Mouse (Mus musculus) hindbrain, embryonic 13.5 days (tissue): ENCODE data around the gene Vps11. TPM values are rescaled to one million over a fixed set of nuclear protein-coding genes. Genes with fewer than 3 reads are reported as not detected.
"Not testable (repeated sequence)": the region's sequence is repeated elsewhere in the genome, so short reads cannot be mapped to it uniquely, and the experiment has no call there.

ENCODE experiments used
- ATAC-seq: fragments of 200-750 bp; cut with Nextera tagmentation; 2 replicates; pipeline ENCODE4 v1.8.0; 2017; ENCODE audit warnings: moderate TSS enrichment; ENCODE audit not compliant: low FRiP score
- H3K27ac ChIP-seq: fragments of 300-500 bp; sonication (generic); 2 replicates; pipeline ENCODE4 v1.5.1; 2015; ENCODE audit warnings: inconsistent platforms, mild to moderate bottlenecking, moderate library complexity
- H3K27me3 ChIP-seq: fragments of 300-500 bp; sonication (generic); 2 replicates; pipeline ENCODE4 v1.6.1; 2015; ENCODE audit warnings: mild to moderate bottlenecking, inconsistent platforms
- H3K36me3 ChIP-seq: fragments of 300-500 bp; sonication (generic); 2 replicates; pipeline ENCODE4 v1.6.1; 2015; ENCODE audit warnings: mild to moderate bottlenecking, inconsistent platforms
- H3K4me1 ChIP-seq: fragments of 300-500 bp; sonication (generic); replicated peaks from 2 replicates; pipeline ENCODE4 v1.6.1; 2015; ENCODE audit warnings: inconsistent platforms
- H3K4me2 ChIP-seq: fragments of 300-500 bp; sonication (generic); 2 replicates; pipeline ENCODE4 v1.6.1; 2015; ENCODE audit warnings: inconsistent platforms, mild to moderate bottlenecking, moderate library complexity
- H3K4me3 ChIP-seq: fragments of 300-500 bp; sonication (generic); 2 replicates; pipeline ENCODE4 v1.5.1; 2015; ENCODE audit warnings: mild to moderate bottlenecking, inconsistent platforms
- H3K9ac ChIP-seq: fragments of 300-500 bp; sonication (generic); 2 replicates; pipeline ENCODE4 v1.6.1; 2015; ENCODE audit warnings: mild to moderate bottlenecking, inconsistent platforms
- H3K9me3 ChIP-seq: fragments of 300-500 bp; sonication (generic); 2 replicates; pipeline ENCODE4 v1.6.1; 2016; ENCODE audit warnings: inconsistent platforms
- WGBS: fragments of 180-500 bp; shearing (Covaris S2); methylation state at CpG from one replicate; pipeline ENCODE4 v1.1.7; 2015; 5-methylcytosine and 5-hydroxymethylcytosine counted together
- polyA plus RNA-seq: library from polyadenylated mRNA; unstranded; fragments of >200 nt; fragmentation: Nextera tagmentation; extraction: Ambion mirVana; gene quantifications from 2 replicates; pipeline ENCODE4 v1.2.1, GENCODE M21; 2015

Gene Vps11
- 36.2 and 38.0 TPM in 2 replicates for polyA plus RNA-seq

DNA sequence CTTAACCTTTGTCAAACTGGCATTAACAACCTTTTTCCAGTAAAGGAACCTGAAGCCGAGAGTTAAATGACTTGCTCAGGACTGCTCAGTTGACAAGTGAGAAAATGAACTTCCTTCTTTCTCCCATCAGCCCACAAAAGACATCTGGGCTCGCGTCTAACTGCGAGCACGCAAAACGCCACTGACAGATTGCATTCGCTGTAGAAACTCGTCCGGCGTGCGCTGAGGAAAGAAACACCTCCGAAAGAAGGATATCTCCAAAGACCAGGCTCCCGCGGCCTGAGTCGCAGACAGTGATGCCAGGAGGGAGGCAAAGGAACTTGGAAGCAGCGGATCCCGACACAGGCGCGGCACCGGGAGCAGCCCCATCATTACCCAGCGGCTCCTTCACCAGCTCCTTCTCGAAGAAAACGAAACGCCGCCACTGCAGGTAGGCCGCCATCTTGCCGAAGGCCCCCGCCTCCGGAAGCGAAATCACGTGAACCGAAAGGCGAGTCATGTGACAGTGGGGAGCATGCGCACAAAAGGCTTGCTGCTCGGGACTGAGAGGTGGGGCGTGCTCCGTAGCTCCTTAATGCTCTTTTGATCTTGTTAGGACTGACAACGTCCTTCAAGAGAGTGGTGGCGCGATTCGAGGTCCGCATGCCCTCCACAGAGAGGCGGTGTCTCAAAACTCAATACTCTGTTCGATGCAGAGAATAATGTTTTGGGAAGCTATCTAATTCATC lies at the start of gene Vps11:
TSS of gene Vps11 (minus strand) at position 481 of the 728 bp plus-strand sequence.
- H3K36me3 ChIP-seq = peaks cover 32% of the 10 kb centered on the region
- H3K27me3 ChIP-seq = no peaks in the 10 kb centered on the region
- peak within 1 kb of the TSS; percentile 87 for H3K9ac ChIP-seq
- H3K4me2 ChIP-seq = peak within 1 kb of the TSS; percentile 90
- peak within 1 kb of the TSS; percentile 81 for H3K27ac ChIP-seq
- peaks cover 14% of the 10 kb centered on the region for H3K4me1 ChIP-seq
- no peaks in the 10 kb centered on the region for H3K9me3 ChIP-seq
- under 1% methylated on average over 44 of the region's 44 CpGs for WGBS
- peak; percentile 93 for ATAC-seq
- H3K4me3 ChIP-seq = peak within 1 kb of the TSS; percentile 83

DNA sequence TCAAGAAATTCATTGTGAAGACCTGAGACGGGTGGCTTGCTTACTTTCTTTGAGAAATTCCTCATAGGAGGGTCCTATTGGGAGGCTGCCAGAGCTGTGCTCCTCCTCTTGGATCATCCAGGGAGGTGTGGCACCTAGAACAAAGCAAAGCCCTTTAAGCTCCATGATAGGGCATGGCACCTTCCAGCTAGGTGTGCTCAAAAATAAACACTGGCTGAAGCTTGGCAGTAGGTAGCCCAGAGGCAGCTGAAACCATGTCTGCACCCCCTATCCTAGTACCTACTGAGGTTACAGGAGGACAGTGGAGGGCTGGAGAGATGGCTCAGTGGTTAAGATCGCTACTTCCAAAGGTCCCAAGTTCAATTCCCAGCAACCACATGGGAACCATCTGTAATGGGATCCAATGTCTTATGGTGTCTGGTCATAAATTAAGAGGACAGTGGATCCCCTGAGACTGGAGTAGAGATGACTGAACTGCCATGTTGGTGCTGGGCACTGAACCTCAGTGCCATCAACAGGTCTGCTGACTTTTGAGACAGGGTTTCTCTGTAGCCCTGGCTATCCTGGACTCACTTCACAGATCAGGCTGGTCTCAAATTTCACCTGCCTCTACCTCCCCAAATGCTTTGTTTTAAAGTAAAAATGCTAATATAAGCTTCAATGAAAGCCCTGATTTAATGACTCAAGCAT lies 49.3 kb upstream of the Vps11 start:
- no peak for ATAC-seq
- 79% methylated on average over 2 of the region's 2 CpGs for whole genome bisulfite sequencing

DNA sequence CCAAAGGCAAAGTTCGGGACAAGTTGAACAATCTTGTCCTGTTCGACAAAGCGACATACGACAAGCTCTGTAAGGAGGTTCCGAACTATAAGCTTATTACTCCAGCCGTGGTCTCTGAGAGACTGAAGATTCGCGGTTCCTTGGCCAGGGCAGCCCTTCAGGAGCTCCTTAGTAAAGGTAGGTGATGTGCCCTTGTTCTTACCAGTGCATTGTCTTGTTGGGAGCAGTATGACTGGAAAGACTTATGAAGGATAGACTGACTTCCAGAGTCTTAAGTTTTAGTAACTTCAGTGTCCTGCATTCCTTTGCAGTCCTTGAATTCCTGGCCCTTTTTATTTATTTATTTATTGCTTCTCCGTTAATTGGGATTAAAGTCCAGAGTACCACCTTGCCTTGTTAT lies 47.2 kb upstream of the Vps11 start:
- H3K9ac ChIP-seq = peak overlapping the region; percentile 89; the same call in 1 of the 2 replicates
- not testable (repeated sequence) for H3K27me3 ChIP-seq, ATAC-seq, H3K27ac ChIP-seq, H3K9me3 ChIP-seq
- H3K4me3 ChIP-seq = peak overlapping the region; percentile 80
- H3K4me1 ChIP-seq = peaks cover 42% of the 10 kb centered on the region
- 87% methylated on average over 9 of the region's 9 CpGs for WGBS
- peaks cover 68% of the 10 kb centered on the region for H3K36me3 ChIP-seq
- H3K4me2 ChIP-seq = peak overlapping the region; percentile 78

More for the DNA sequence above, 49.3 kb upstream of the Vps11 start:
- no peak overlapping the region for H3K4me3 ChIP-seq
- H3K9ac ChIP-seq = no peak overlapping the region
- H3K36me3 ChIP-seq = peaks cover 58% of the 10 kb centered on the region
- H3K4me1 ChIP-seq = peaks cover 22% of the 10 kb centered on the region
- no peak overlapping the region for H3K4me2 ChIP-seq
- H3K9me3 ChIP-seq = no peaks in the 10 kb centered on the region
- no peaks in the 10 kb centered on the region for H3K27me3 ChIP-seq
- no peak overlapping the region for H3K27ac ChIP-seq

DNA sequence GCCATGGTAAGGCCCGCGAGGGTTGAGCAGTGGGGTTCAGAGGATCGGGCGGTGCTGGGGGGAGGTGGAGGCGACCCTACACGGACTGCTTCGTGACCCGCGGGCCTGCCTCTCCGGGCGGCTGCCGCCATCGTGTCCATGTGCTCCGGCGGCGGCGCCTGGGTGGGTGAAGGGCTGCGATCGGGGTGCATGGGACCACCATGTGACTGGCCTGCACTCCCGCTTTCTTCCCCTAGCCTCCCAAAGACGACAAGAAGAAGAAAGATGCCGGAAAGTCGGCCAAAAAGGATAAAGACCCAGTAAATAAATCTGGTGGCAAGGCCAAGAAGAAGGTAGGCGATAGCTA lies 46.3 kb upstream of the Vps11 start:
- H3K4me1 ChIP-seq = peaks cover 43% of the 10 kb centered on the region
- peak overlapping the region; percentile 78 for H3K4me2 ChIP-seq
- H3K36me3 ChIP-seq = peaks cover 69% of the 10 kb centered on the region
- no peak for ATAC-seq
- H3K27me3 ChIP-seq = no peaks in the 10 kb centered on the region
- peak overlapping the region; percentile 97 for H3K27ac ChIP-seq
- under 1% methylated on average over 24 of the region's 24 CpGs for WGBS
- H3K9ac ChIP-seq = peak overlapping the region; percentile 89
- peak overlapping the region; percentile 80 for H3K4me3 ChIP-seq
- H3K9me3 ChIP-seq = no peaks in the 10 kb centered on the region

DNA sequence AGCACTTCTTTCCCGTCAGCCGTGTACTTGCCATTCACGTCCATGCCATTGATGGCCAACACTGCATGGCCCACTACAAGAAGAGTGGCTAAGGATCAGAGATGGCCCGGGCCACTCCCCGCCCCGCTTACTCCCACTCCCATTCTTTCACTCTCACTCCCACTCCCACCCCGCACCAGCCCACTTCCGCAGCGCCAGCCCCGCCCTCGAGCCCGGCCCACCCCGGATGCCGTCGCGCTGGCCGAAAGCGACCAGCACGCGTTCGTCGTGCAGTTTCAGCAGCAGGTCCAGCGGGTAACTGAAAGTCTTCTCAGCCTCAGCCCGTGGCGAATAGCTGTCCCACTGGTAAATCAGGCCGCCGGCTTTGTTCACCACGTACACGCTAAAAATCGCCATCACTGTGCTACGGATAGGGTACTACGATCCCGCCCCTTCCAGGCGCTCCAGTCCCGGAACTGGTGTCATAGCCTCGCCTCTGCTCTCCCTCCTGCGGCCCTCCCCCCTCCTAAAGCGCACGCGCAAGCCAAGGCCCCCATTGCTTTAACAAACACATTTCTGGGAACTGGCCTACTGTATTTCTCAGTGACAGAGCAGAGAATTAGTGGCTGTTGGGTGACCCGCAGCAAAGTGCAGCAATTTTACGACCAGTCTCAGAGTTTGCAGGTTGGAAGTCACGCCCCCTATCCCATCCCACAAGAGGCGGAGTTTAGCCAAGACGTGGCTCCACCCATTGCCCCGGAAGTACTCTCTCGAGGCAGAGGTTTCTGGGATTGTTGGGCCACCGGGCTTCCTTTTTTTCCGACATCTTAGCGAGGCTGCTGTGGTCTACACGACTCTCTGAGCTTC lies 45.7 kb upstream of the Vps11 start, which contains the start of the genes Rps25 and Trappc4:
TSS of gene Rps25 (plus strand) at position 234 of the 846 bp plus-strand sequence.
TSS of gene Trappc4 (minus strand) at position 695 of the 846 bp plus-strand sequence.
- Histone ChIP-seq H3K4me3 (peak within 1 kb of the TSS; percentile 80), H3K4me2 (peak within 1 kb of the TSS; percentile 78), H3K36me3 (peaks cover 69% of the 10 kb centered on the region), H3K27ac (peak within 1 kb of the TSS; percentile 97), H3K9me3 (no peaks in the 10 kb centered on the region), H3K9ac (peak within 1 kb of the TSS; percentile 89), H3K27me3 (no peaks in the 10 kb centered on the region), H3K4me1 (peaks cover 43% of the 10 kb centered on the region)
- WGBS = under 1% methylated on average over 51 of the region's 51 CpGs
- ATAC-seq = peak; percentile 98

DNA sequence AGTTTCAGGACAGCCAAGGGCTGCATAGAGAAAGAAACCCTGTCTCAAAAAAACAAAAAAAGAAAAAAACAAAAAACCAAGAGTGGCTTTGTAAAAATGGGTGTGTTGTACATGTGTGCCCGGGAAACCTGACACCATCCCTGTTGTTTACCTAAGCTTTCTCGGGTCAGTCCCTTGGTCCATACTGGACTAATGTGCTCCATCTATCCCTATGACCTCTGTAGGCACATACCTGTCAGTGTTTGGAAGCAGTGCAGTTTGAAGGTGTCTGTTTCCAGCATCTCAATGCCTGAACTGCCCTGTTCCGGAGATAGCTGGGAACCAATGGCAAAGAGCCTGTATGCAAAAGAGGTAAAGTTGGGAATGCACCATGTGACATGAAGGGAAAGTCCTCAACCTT lies 43.5 kb upstream of the Vps11 start:
- no peak overlapping the region for H3K4me2 ChIP-seq
- 97% methylated on average over 3 of the region's 3 CpGs for WGBS
- H3K4me1 ChIP-seq = peaks cover 52% of the 10 kb centered on the region
- no peak overlapping the region for H3K27ac ChIP-seq
- H3K9me3 ChIP-seq = no peaks in the 10 kb centered on the region
- H3K4me3 ChIP-seq = no peak overlapping the region
- H3K27me3 ChIP-seq = no peaks in the 10 kb centered on the region
- H3K36me3 ChIP-seq = peaks cover 69% of the 10 kb centered on the region
- no peak for ATAC-seq
- no peak overlapping the region for H3K9ac ChIP-seq

DNA sequence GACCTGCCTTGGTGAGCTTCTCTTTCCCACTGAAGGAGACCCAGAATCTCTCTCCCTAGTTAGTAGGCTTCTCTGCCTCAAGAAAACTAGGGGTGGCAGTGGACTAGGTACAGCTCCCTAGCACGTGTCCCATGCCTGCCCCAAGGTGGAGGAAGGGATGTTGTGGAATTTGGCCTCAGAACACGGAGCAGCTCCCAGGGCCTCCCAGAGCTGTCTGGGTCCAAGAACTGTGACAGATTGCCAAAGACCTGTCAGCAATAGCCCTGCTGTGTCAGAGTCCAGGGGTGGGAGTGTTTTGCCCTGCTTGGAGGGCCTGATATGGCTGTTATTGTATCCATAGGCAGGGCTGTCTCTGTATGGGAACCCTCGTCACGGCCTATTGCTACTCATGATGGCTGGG lies 39.6 kb upstream of the Vps11 start:
- no peak for ATAC-seq
- Histone ChIP-seq H3K9ac (0 out of 2 replicates have a peak overlapping the region, but pooled peaks have one; percentile 39), H3K27me3 (no peaks in the 10 kb centered on the region), H3K27ac (no peak overlapping the region), H3K36me3 (peaks cover 67% of the 10 kb centered on the region), H3K9me3 (no peaks in the 10 kb centered on the region), H3K4me3 (no peak overlapping the region), H3K4me2 (no peak overlapping the region), H3K4me1 (peaks cover 63% of the 10 kb centered on the region)
- 84% methylated on average over 4 of the region's 4 CpGs for WGBS

DNA sequence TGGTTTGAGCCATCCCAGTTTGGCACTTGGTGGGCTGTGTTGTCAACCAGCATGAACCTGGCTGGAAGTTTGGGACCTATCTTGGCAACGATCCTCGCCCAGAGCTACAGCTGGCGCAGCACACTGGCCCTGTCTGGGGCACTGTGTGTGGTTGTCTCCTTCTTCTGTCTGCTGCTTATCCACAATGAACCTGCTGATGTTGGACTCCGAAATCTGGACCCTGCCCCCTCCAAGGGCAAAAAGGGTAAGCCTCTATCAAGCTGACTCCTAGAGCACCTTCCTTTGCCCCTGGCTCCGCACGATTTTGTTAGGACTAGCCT lies 38.3 kb upstream of the Vps11 start:
- Histone ChIP-seq H3K4me1 (peaks cover 51% of the 10 kb centered on the region), H3K9ac (peak overlapping the region; percentile 90), H3K4me3 (peak overlapping the region; percentile 61), H3K27ac (0 out of 2 replicates have a peak overlapping the region, but pooled peaks have one; percentile 24), H3K4me2 (peak overlapping the region; percentile 88), H3K27me3 (no peaks in the 10 kb centered on the region), H3K36me3 (peaks cover 58% of the 10 kb centered on the region), H3K9me3 (no peaks in the 10 kb centered on the region)
- no peak for ATAC-seq
- 92% methylated on average over 6 of the region's 6 CpGs for WGBS

DNA sequence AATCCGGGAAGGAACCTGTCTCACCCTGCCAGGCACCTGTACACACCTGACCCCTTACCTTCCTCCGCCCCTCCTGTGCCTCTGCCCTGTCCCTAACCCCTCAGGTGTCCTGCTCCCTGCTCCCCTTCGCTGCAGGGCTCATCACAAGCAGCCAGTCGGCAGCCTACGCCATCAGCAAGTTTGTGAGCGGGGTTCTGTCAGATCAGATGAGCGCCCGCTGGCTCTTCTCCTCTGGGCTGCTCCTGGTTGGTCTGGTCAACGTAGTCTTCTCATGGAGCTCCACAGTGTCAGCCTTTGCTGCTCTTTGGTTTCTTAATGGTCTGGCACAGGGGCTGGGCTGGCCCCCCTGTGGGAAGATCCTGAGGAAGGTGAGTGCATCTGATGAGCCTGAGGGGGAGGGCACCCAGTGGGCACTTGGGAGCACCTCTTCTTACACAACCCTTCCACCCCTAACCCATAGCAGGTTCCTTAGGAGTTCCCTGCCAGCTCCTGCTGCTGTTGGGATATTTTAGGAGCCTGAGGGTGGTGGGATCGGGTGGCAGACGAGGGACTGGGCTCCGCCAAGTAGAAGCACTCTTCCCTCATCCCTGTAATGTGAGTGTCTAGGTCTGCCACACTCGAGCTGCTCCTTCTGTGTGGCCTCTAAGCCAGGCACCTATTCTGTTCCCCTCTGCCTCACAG lies 37.8 kb upstream of the Vps11 start:
- ATAC-seq = no peak
- 85% methylated on average over 13 of the region's 13 CpGs for WGBS
- peaks cover 53% of the 10 kb centered on the region for H3K36me3 ChIP-seq
- peak overlapping the region; percentile 92 for H3K27ac ChIP-seq
- H3K9ac ChIP-seq = peak overlapping the region; percentile 90
- peaks cover 47% of the 10 kb centered on the region for H3K4me1 ChIP-seq
- H3K4me3 ChIP-seq = peak overlapping the region; percentile 61
- no peaks in the 10 kb centered on the region for H3K27me3 ChIP-seq
- H3K4me2 ChIP-seq = peak overlapping the region; percentile 88
- H3K9me3 ChIP-seq = no peaks in the 10 kb centered on the region

DNA sequence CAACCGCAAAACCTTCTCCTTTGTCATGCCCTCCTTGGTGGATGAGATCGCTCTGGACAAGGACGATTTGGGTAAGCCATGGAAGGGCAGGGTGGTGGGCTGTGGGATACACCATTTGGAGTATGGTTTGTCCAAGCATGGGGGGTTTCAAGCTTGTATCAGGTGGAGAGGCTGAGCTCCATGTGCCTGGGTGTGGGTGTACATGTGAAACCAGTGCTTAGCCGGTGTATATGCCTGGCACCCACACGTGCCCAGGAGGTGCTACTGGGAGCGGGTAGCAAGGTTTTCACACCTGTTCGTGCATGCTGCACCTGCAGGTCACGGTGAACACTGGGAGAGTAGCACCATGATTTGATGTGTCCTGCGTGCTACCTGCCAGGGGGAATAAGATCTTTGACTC lies 37.1 kb upstream of the Vps11 start:
- peak overlapping the region; percentile 88 for H3K4me2 ChIP-seq
- H3K9me3 ChIP-seq = no peaks in the 10 kb centered on the region
- H3K4me1 ChIP-seq = peaks cover 41% of the 10 kb centered on the region
- no peaks in the 10 kb centered on the region for H3K27me3 ChIP-seq
- H3K4me3 ChIP-seq = peak overlapping the region; percentile 61
- peak overlapping the region; percentile 90 for H3K9ac ChIP-seq
- H3K36me3 ChIP-seq = peaks cover 46% of the 10 kb centered on the region
- no peak for ATAC-seq
- H3K27ac ChIP-seq = peak overlapping the region; percentile 92
- WGBS = 83% methylated on average over 9 of the region's 9 CpGs

DNA sequence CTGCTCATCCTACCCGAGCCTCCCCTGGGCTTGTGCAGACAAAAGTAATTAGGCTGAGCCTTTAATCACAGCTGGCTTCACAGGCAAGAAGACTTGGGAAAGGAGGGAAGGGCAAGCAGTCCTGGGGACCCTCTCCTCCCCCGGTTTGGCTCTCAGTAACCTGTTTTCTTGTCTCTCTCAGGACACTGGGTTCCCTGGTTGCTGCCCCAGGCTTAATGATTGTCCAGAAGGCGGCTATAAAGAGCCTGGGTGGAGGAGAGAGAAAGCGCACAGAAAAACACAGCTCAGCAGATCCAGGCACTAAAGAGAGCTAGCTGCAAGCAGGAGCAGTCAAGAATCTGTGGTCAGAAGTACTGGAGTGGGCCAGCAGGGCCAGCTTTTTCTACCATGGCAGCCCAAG lies 36.6 kb upstream of the Vps11 start:
- H3K27me3 ChIP-seq = no peaks in the 10 kb centered on the region
- H3K36me3 ChIP-seq = peaks cover 41% of the 10 kb centered on the region
- peak overlapping the region; percentile 61 for H3K4me3 ChIP-seq
- H3K4me1 ChIP-seq = peaks cover 41% of the 10 kb centered on the region
- H3K27ac ChIP-seq = peak overlapping the region; percentile 92
- no peak for ATAC-seq
- H3K4me2 ChIP-seq = peak overlapping the region; percentile 88
- 17% methylated on average over 4 of the region's 4 CpGs for WGBS
- H3K9me3 ChIP-seq = no peaks in the 10 kb centered on the region
- peak overlapping the region; percentile 90 for H3K9ac ChIP-seq
